Mouse (Mus musculus): ENCODE measurements around the gene Chrna9. TPM values are rescaled to one million over a fixed set of nuclear protein-coding genes. Genes with fewer than 3 reads are reported as not detected.

Chrna9 gene
- polyA plus RNA-seq, 1 experiment from 2014 or later: 0.53 TPM

- Histone ChIP-seq H3K9me3 (ENCODE audit: control insufficient read depth, low read length) (peaks cover 25% of the 10 kb centered on the region), H3K4me3 (ENCODE audit: low read length) (no peak overlapping the region), H3K4me1 (ENCODE audit: control insufficient read depth, insufficient read depth, low read length) (0 out of 2 replicates have a peak, but pooled peaks cover 5% of the 10 kb centered on the region), H3K36me3 (ENCODE audit: control insufficient read depth, insufficient read depth, low read length) (no peaks in the 10 kb centered on the region), H3K9ac (ENCODE audit: low read depth, low read length) (no peak overlapping the region), H3K27me3 (ENCODE audit: control insufficient read depth, insufficient read depth, low read length) (no peaks in the 10 kb centered on the region), H3K27ac (ENCODE audit: low read depth, low read length) (no peak overlapping the region), H3K4me2 (replicated peaks; ENCODE audit: low read depth, low read length) (no peak overlapping the region)
- ATAC-seq (ENCODE audit: low FRiP score, low TSS enrichment): no peak
- 92% methylated on average over 6 of the region's 6 CpGs for WGBS
These were observed 34.6 kb upstream of the Chrna9 start for GRCm38 (mm10) chr5:65900113-65900512.

GRCm38 (mm10) chr5:65900862-65901265, 33.9 kb upstream of the Chrna9 start:
- Histone ChIP-seq H3K4me1 (ENCODE audit: control insufficient read depth, insufficient read depth, low read length) (0 out of 2 replicates have a peak, but pooled peaks cover 5% of the 10 kb centered on the region), H3K9me3 (ENCODE audit: control insufficient read depth, low read length) (peaks cover 25% of the 10 kb centered on the region), H3K36me3 (ENCODE audit: control insufficient read depth, insufficient read depth, low read length) (no peaks in the 10 kb centered on the region), H3K27me3 (ENCODE audit: control insufficient read depth, insufficient read depth, low read length) (no peaks in the 10 kb centered on the region), H3K4me2 (replicated peaks; ENCODE audit: low read depth, low read length) (no peak overlapping the region), H3K27ac (ENCODE audit: low read depth, low read length) (no peak overlapping the region), H3K4me3 (ENCODE audit: low read length) (no peak overlapping the region), H3K9ac (ENCODE audit: low read depth, low read length) (no peak overlapping the region)
- 46% methylated on average over 7 of the region's 7 CpGs for WGBS
- peak; percentile 72; the same call in 1 of the 2 replicates for ATAC-seq (ENCODE audit: low FRiP score, low TSS enrichment)

GRCm38 (mm10) chr5:65901868-65902418, 32.8 kb upstream of the Chrna9 start:
- 94% methylated on average over 10 of the region's 10 CpGs for WGBS
- Histone ChIP-seq H3K4me3 (ENCODE audit: low read length) (no peak overlapping the region), H3K27ac (ENCODE audit: low read depth, low read length) (no peak overlapping the region), H3K9me3 (ENCODE audit: control insufficient read depth, low read length) (peaks cover 29% of the 10 kb centered on the region), H3K4me2 (replicated peaks; ENCODE audit: low read depth, low read length) (no peak overlapping the region), H3K36me3 (ENCODE audit: control insufficient read depth, insufficient read depth, low read length) (no peaks in the 10 kb centered on the region), H3K27me3 (ENCODE audit: control insufficient read depth, insufficient read depth, low read length) (no peaks in the 10 kb centered on the region), H3K4me1 (ENCODE audit: control insufficient read depth, insufficient read depth, low read length) (0 out of 2 replicates have a peak, but pooled peaks cover 5% of the 10 kb centered on the region), H3K9ac (ENCODE audit: low read depth, low read length) (no peak overlapping the region)
- no peak for ATAC-seq (ENCODE audit: low FRiP score, low TSS enrichment)

GRCm38 (mm10) chr5:65902811-65903210, 31.9 kb upstream of the Chrna9 start:
- Histone ChIP-seq H3K4me3 (ENCODE audit: low read length) (no peak overlapping the region), H3K27ac (ENCODE audit: low read depth, low read length) (no peak overlapping the region), H3K27me3 (ENCODE audit: control insufficient read depth, insufficient read depth, low read length) (no peaks in the 10 kb centered on the region), H3K4me2 (replicated peaks; ENCODE audit: low read depth, low read length) (no peak overlapping the region), H3K9ac (ENCODE audit: low read depth, low read length) (no peak overlapping the region), H3K36me3 (ENCODE audit: control insufficient read depth, insufficient read depth, low read length) (no peaks in the 10 kb centered on the region), H3K4me1 (ENCODE audit: control insufficient read depth, insufficient read depth, low read length) (0 out of 2 replicates have a peak, but pooled peaks cover 5% of the 10 kb centered on the region), H3K9me3 (ENCODE audit: control insufficient read depth, low read length) (peaks cover 29% of the 10 kb centered on the region)
- WGBS: 92% methylated on average over 9 of the region's 9 CpGs
- no peak for ATAC-seq (ENCODE audit: low FRiP score, low TSS enrichment)

GRCm38 (mm10) chr5:65904476-65904875, 30.2 kb upstream of the Chrna9 start:
- ATAC-seq (ENCODE audit: low FRiP score, low TSS enrichment): no peak
- H3K36me3 ChIP-seq (ENCODE audit: control insufficient read depth, insufficient read depth, low read length): no peaks in the 10 kb centered on the region
- no peak overlapping the region for H3K27ac ChIP-seq (ENCODE audit: low read depth, low read length)
- no peak overlapping the region for H3K4me3 ChIP-seq (ENCODE audit: low read length)
- peaks cover 29% of the 10 kb centered on the region for H3K9me3 ChIP-seq (ENCODE audit: control insufficient read depth, low read length)
- no peak overlapping the region for H3K4me2 ChIP-seq (replicated peaks; ENCODE audit: low read depth, low read length)
- H3K27me3 ChIP-seq (ENCODE audit: control insufficient read depth, insufficient read depth, low read length): no peaks in the 10 kb centered on the region
- H3K4me1 ChIP-seq (ENCODE audit: control insufficient read depth, insufficient read depth, low read length): 0 out of 2 replicates have a peak, but pooled peaks cover 5% of the 10 kb centered on the region
- 95% methylated on average over 4 of the region's 4 CpGs for WGBS
- no peak overlapping the region for H3K9ac ChIP-seq (ENCODE audit: low read depth, low read length)

- no peak overlapping the region for H3K9ac ChIP-seq (ENCODE audit: low read depth, low read length)
- H3K4me3 ChIP-seq (ENCODE audit: low read length): no peak overlapping the region
- no peak for ATAC-seq (ENCODE audit: low FRiP score, low TSS enrichment)
- no peak overlapping the region for H3K27ac ChIP-seq (ENCODE audit: low read depth, low read length)
- no peak overlapping the region for H3K4me2 ChIP-seq (replicated peaks; ENCODE audit: low read depth, low read length)
- H3K4me1 ChIP-seq (ENCODE audit: control insufficient read depth, insufficient read depth, low read length): no peaks in the 10 kb centered on the region
- H3K27me3 ChIP-seq (ENCODE audit: control insufficient read depth, insufficient read depth, low read length): no peaks in the 10 kb centered on the region
- H3K9me3 ChIP-seq (ENCODE audit: control insufficient read depth, low read length): peaks cover 18% of the 10 kb centered on the region
- WGBS: 74% methylated on average over 2 of the region's 2 CpGs
- no peaks in the 10 kb centered on the region for H3K36me3 ChIP-seq (ENCODE audit: control insufficient read depth, insufficient read depth, low read length)
These were observed 26.0 kb upstream of the Chrna9 start for GRCm38 (mm10) chr5:65908751-65909150.

- Histone ChIP-seq H3K4me1 (ENCODE audit: control insufficient read depth, insufficient read depth, low read length) (no peaks in the 10 kb centered on the region), H3K36me3 (ENCODE audit: control insufficient read depth, insufficient read depth, low read length) (no peaks in the 10 kb centered on the region), H3K4me2 (replicated peaks; ENCODE audit: low read depth, low read length) (no peak overlapping the region), H3K4me3 (ENCODE audit: low read length) (no peak overlapping the region), H3K27ac (ENCODE audit: low read depth, low read length) (no peak overlapping the region), H3K9ac (ENCODE audit: low read depth, low read length) (no peak overlapping the region), H3K27me3 (ENCODE audit: control insufficient read depth, insufficient read depth, low read length) (no peaks in the 10 kb centered on the region), H3K9me3 (ENCODE audit: control insufficient read depth, low read length) (peaks cover 12% of the 10 kb centered on the region)
- ATAC-seq (ENCODE audit: low FRiP score, low TSS enrichment): no peak
- WGBS: 87% methylated on average over 4 of the region's 4 CpGs
These were observed 25.4 kb upstream of the Chrna9 start for GRCm38 (mm10) chr5:65909321-65909720.

- WGBS: 75% methylated on average over 4 of the region's 4 CpGs
- Histone ChIP-seq H3K4me1 (ENCODE audit: control insufficient read depth, insufficient read depth, low read length) (no peaks in the 10 kb centered on the region), H3K4me2 (replicated peaks; ENCODE audit: low read depth, low read length) (no peak overlapping the region), H3K36me3 (ENCODE audit: control insufficient read depth, insufficient read depth, low read length) (no peaks in the 10 kb centered on the region), H3K9ac (ENCODE audit: low read depth, low read length) (no peak overlapping the region), H3K4me3 (ENCODE audit: low read length) (no peak overlapping the region), H3K27ac (ENCODE audit: low read depth, low read length) (no peak overlapping the region), H3K27me3 (ENCODE audit: control insufficient read depth, insufficient read depth, low read length) (no peaks in the 10 kb centered on the region), H3K9me3 (ENCODE audit: control insufficient read depth, low read length) (peaks cover 4% of the 10 kb centered on the region; the same call in 1 of the 2 replicates)
- ATAC-seq (ENCODE audit: low FRiP score, low TSS enrichment): no peak
These were observed 24.3 kb upstream of the Chrna9 start for GRCm38 (mm10) chr5:65910398-65910797.

- 76% methylated on average over 7 of the region's 7 CpGs for WGBS
These were observed 23.0 kb upstream of the Chrna9 start for GRCm38 (mm10) chr5:65911676-65912075.

More at GRCm38 (mm10) chr5:65911676-65912075, 23.0 kb upstream of the Chrna9 start:
- Histone ChIP-seq H3K4me1 (ENCODE audit: control insufficient read depth, insufficient read depth, low read length) (no peaks in the 10 kb centered on the region), H3K36me3 (ENCODE audit: control insufficient read depth, insufficient read depth, low read length) (no peaks in the 10 kb centered on the region), H3K9ac (ENCODE audit: low read depth, low read length) (no peak overlapping the region), H3K4me3 (ENCODE audit: low read length) (no peak overlapping the region), H3K27ac (ENCODE audit: low read depth, low read length) (no peak overlapping the region), H3K9me3 (ENCODE audit: control insufficient read depth, low read length) (peaks cover 1% of the 10 kb centered on the region; the same call in 1 of the 2 replicates), H3K27me3 (ENCODE audit: control insufficient read depth, insufficient read depth, low read length) (no peaks in the 10 kb centered on the region), H3K4me2 (replicated peaks; ENCODE audit: low read depth, low read length) (no peak overlapping the region)
- no peak for ATAC-seq (ENCODE audit: low FRiP score, low TSS enrichment)
